Mouse (Mus musculus) forebrain, embryonic 11.5 days (tissue): ENCODE results near the gene Iqcn. TPM values are rescaled to one million over a fixed set of nuclear protein-coding genes. Genes with fewer than 3 reads are reported as not detected.
A peak's percentile ranks its signal among the peaks of the same experiment; 100 is the strongest.

Source experiments
- ATAC-seq: fragments of 200-750 bp; cut with Nextera tagmentation; replicated peaks from 2 replicates; pipeline ENCODE4 v1.8.0; 2017; ENCODE audit warnings: moderate TSS enrichment; ENCODE audit not compliant: low FRiP score
- DNase-seq: peaks from one replicate; pipeline ENCODE4 v3.0.0-alpha.2; 2017; ENCODE audit warnings: low spot score
- H3K27ac ChIP-seq: fragments of 300-500 bp; sonication (generic); 2 replicates; pipeline ENCODE4 v1.5.1; 2014; ENCODE audit warnings: low read depth, low read length
- H3K27me3 ChIP-seq: fragments of 300-500 bp; sonication (generic); 2 replicates; pipeline ENCODE4 v1.6.1; 2014; ENCODE audit warnings: mild to moderate bottlenecking, low read length, mixed read lengths; ENCODE audit not compliant: control insufficient read depth, insufficient read depth
- H3K36me3 ChIP-seq: fragments of 300-500 bp; sonication (generic); 2 replicates; pipeline ENCODE4 v1.6.1; 2014; ENCODE audit warnings: mild to moderate bottlenecking, low read length, moderate library complexity, mixed read lengths; ENCODE audit not compliant: control insufficient read depth, insufficient read depth
- H3K4me1 ChIP-seq: fragments of 300-500 bp; sonication (generic); replicated peaks from 2 replicates; pipeline ENCODE4 v1.6.1; 2014; ENCODE audit warnings: low read length, mixed read lengths; ENCODE audit not compliant: control insufficient read depth, insufficient read depth
- H3K4me2 ChIP-seq: fragments of 300-500 bp; sonication (generic); 2 replicates; pipeline ENCODE4 v1.6.1; 2014; ENCODE audit warnings: low read depth, mild to moderate bottlenecking, low read length, moderate library complexity, mixed read lengths; ENCODE audit not compliant: severe bottlenecking
- H3K4me3 ChIP-seq: fragments of 300-500 bp; sonication (generic); 2 replicates; pipeline ENCODE4 v1.5.1; 2014; ENCODE audit warnings: low read depth, low read length
- H3K9ac ChIP-seq: fragments of 300-500 bp; sonication (generic); 2 replicates; pipeline ENCODE4 v1.6.1; 2014; ENCODE audit warnings: low read length
- H3K9me3 ChIP-seq: fragments of 300-500 bp; sonication (generic); 2 replicates; pipeline ENCODE4 v1.6.1; 2016; ENCODE audit warnings: low read length, mixed read lengths; ENCODE audit not compliant: control insufficient read depth
- WGBS: fragments of 180-500 bp; shearing (Covaris S2); extraction: QIAGEN DNeasy Blood & Tissue Kit; methylation state at CpG from one replicate; pipeline ENCODE4 v1.1.7; 2014; 5-methylcytosine and 5-hydroxymethylcytosine counted together
- polyA plus RNA-seq: library from polyadenylated mRNA; unstranded; fragments of >200 nt; fragmentation: Nextera tagmentation; extraction: Ambion mirVana; gene quantifications from 2 replicates; pipeline ENCODE4 v1.2.1, GENCODE M21; 2014

The Iqcn gene
- polyA plus RNA-seq, 1 experiment from 2014 or later, result not detected

- ATAC-seq (no peak), DNase-seq (peak; percentile 56)
- no peak overlapping the region for H3K27ac ChIP-seq
- no peaks in the 10 kb centered on the region for H3K36me3 ChIP-seq
- peak overlapping the region; percentile 49 for H3K4me2 ChIP-seq
- WGBS, result 1% methylated on average over 38 of the region's 38 CpGs
- H3K4me1 ChIP-seq, result peaks cover 3% of the 10 kb centered on the region; the same call in 1 of the 2 replicates
- H3K9me3 ChIP-seq, result no peaks in the 10 kb centered on the region
- H3K4me3 ChIP-seq, result peak overlapping the region; percentile 9; the same call in 1 of the 2 replicates
- H3K9ac ChIP-seq, result peak overlapping the region; percentile 48; the same call in 1 of the 2 replicates
- peaks cover 42% of the 10 kb centered on the region for H3K27me3 ChIP-seq
These were observed 39.9 kb downstream of the Iqcn start for GRCm38 (mm10) chr8:70742981-70743655.

GRCm38 (mm10) chr8:70743656-70744590 lies 40.7 kb downstream of the Iqcn start:
- ATAC-seq (no peak; the same call in 1 of the 2 replicates), DNase-seq (peak; percentile 63)
- Histone ChIP-seq H3K27ac (no peak overlapping the region), H3K36me3 (no peaks in the 10 kb centered on the region), H3K4me1 (peaks cover 3% of the 10 kb centered on the region; the same call in 1 of the 2 replicates), H3K9ac (peak overlapping the region; percentile 41; the same call in 1 of the 2 replicates), H3K9me3 (no peaks in the 10 kb centered on the region), H3K4me3 (peak overlapping the region; percentile 26), H3K27me3 (peaks cover 42% of the 10 kb centered on the region), H3K4me2 (peak overlapping the region; percentile 49)
- 3% methylated on average over 47 of the region's 48 CpGs for WGBS

GRCm38 (mm10) chr8:70744806-70745205 lies 41.5 kb downstream of the Iqcn start:
- Histone ChIP-seq H3K27ac (no peak overlapping the region), H3K27me3 (peaks cover 42% of the 10 kb centered on the region), H3K4me1 (peaks cover 3% of the 10 kb centered on the region; the same call in 1 of the 2 replicates), H3K9me3 (no peaks in the 10 kb centered on the region), H3K9ac (no peak overlapping the region), H3K4me2 (no peak overlapping the region), H3K36me3 (no peaks in the 10 kb centered on the region), H3K4me3 (no peak overlapping the region)
- no peak for ATAC-seq
- DNase-seq, result peak; percentile 48
- WGBS, result 61% methylated on average over 11 of the region's 11 CpGs

- Histone ChIP-seq H3K9me3 (no peaks in the 10 kb centered on the region), H3K9ac (no peak overlapping the region), H3K27ac (no peak overlapping the region), H3K4me1 (peaks cover 3% of the 10 kb centered on the region; the same call in 1 of the 2 replicates), H3K4me2 (no peak overlapping the region), H3K36me3 (no peaks in the 10 kb centered on the region), H3K27me3 (peaks cover 42% of the 10 kb centered on the region), H3K4me3 (no peak overlapping the region)
- ATAC-seq (no peak), DNase-seq (peak; percentile 45)
- 58% methylated on average over 19 of the region's 19 CpGs for WGBS
These were observed 42.5 kb downstream of the Iqcn start for GRCm38 (mm10) chr8:70745691-70746220.

GRCm38 (mm10) chr8:70746676-70747075 lies 43.4 kb downstream of the Iqcn start:
- no peak for ATAC-seq
- Histone ChIP-seq H3K4me1 (peaks cover 3% of the 10 kb centered on the region; the same call in 1 of the 2 replicates), H3K27ac (no peak overlapping the region), H3K36me3 (no peaks in the 10 kb centered on the region), H3K4me3 (no peak overlapping the region), H3K27me3 (peaks cover 42% of the 10 kb centered on the region), H3K9me3 (no peaks in the 10 kb centered on the region), H3K9ac (no peak overlapping the region), H3K4me2 (no peak overlapping the region)
- 72% methylated on average over 9 of the region's 9 CpGs for WGBS
- peak; percentile 50 for DNase-seq

- Histone ChIP-seq H3K4me3 (no peak overlapping the region), H3K4me1 (peaks cover 3% of the 10 kb centered on the region; the same call in 1 of the 2 replicates), H3K9me3 (no peaks in the 10 kb centered on the region), H3K4me2 (no peak overlapping the region), H3K27me3 (peaks cover 38% of the 10 kb centered on the region), H3K9ac (no peak overlapping the region), H3K27ac (no peak overlapping the region), H3K36me3 (no peaks in the 10 kb centered on the region)
- no peak for ATAC-seq
- WGBS, result 90% methylated on average over 18 of the region's 18 CpGs
- peak; percentile 47 for DNase-seq
These were observed 44.1 kb downstream of the Iqcn start for GRCm38 (mm10) chr8:70747211-70747890.

GRCm38 (mm10) chr8:70748246-70749096 lies 45.2 kb downstream of the Iqcn start:
- no peaks in the 10 kb centered on the region for H3K36me3 ChIP-seq
- H3K4me3 ChIP-seq, result no peak overlapping the region
- H3K4me1 ChIP-seq, result peaks cover 3% of the 10 kb centered on the region; the same call in 1 of the 2 replicates
- no peak overlapping the region for H3K27ac ChIP-seq
- H3K4me2 ChIP-seq, result no peak overlapping the region
- peaks cover 27% of the 10 kb centered on the region for H3K27me3 ChIP-seq
- DNase-seq (peak; percentile 44), ATAC-seq (no peak)
- no peak overlapping the region for H3K9ac ChIP-seq
- no peaks in the 10 kb centered on the region for H3K9me3 ChIP-seq
- 88% methylated on average over 23 of the region's 23 CpGs for WGBS
